Mouse (Mus musculus) urinary bladder, postnatal 25 days (tissue): ENCODE results near the gene Colgalt2.

Experiments
- DNase-seq: peaks from one replicate; pipeline ENCODE4 v3.0.0; 2022; ENCODE audit warnings: low spot score

The Colgalt2 gene

DNA sequence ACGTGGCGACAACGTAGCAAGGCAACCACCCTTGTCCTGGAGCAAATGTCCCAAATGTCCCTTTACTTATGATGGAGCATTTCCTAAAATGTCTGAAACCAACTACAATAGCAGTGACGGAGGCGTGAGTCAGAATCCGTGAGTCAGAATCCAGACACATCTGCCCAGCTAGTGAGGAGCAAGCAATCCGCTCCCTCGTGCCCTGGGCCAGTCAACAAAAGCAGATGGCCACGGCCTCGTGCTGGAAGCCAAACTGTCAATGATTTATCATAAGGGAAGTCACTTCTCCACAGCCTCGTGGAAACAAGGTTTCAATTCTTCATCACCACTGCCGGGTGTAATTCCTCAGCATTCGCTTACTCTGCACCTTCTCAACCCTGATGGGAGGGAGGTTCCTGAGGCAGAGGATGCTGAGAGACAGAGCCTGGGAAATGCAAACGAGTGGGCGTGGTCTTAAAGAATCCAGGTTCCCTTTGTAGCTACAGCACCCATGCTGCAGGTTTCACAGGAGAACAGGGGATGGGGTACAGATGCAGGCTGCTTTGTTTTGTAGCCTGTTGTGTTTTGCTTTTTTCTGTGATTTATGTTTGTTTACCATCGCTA, 136.9 kb downstream of the Colgalt2 start:
- no peak for DNase-seq

DNA sequence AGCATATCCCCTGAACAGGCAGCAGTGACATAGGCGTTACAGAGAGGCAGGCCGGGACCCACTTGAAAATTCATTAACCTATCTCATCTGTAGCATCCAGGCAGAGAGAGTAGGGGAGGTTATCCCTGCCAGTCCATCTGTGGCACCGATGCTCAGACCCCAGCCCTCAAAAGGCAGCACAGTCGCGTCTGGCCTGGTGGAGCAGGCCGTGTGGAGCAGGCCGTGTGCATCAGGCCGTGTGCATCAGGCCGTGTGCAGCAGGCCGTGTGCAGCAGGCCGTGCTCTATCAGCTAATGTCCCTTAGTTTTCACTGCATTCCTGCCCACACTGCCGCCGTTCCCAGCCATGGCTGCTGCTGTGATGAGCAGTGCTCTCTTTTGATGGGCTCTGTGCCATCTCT, 137.6 kb downstream of the Colgalt2 start:
- DNase-seq = no peak

DNA sequence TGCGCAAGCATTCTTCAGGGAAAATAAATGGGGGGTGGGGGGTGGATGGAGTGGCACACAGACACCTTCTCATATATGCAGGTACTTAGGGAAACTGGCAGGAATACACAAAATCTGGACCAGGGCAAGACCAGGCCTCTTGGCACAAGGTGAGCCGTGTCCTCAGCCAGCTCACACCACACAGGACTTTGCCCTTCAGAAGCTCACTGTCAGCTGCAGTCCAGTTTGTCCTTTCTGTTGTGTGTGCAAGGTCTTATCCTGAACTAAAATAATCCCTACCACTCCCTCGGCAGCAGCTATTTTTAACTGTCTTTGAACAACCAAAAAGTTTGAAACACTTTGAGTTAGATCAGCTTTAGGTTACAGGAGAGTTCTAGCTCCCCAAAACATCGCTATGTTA, 139.2 kb downstream of the Colgalt2 start:
- no peak for DNase-seq

DNA sequence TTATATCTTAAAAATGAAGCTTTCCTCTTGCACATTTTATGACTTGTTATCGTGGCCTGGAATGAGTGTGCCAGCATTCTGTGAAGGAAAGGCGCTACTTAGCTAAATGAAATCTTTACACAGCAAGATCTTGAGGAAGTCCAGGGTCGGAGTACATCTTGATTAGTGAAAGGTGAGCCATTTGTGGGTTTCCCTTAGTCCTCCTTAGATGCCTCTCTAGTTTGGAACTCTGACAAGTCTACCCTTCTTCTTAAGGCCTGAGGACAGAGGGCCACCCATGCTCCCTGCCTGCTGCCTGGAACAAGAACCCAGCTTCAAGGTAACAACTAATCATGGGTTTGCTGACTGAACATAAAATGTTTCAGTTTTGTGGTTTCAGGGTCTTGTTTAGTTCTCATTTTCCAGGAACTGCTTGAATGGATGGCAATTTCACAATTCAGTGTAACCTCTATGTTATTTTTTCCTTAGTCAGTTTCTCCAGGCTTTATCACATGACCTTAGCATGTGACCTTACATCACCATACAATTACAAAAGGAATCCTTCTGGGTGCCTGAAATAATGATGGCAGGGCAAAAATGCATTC, 140.8 kb downstream of the Colgalt2 start:
- DNase-seq = no peak

DNA sequence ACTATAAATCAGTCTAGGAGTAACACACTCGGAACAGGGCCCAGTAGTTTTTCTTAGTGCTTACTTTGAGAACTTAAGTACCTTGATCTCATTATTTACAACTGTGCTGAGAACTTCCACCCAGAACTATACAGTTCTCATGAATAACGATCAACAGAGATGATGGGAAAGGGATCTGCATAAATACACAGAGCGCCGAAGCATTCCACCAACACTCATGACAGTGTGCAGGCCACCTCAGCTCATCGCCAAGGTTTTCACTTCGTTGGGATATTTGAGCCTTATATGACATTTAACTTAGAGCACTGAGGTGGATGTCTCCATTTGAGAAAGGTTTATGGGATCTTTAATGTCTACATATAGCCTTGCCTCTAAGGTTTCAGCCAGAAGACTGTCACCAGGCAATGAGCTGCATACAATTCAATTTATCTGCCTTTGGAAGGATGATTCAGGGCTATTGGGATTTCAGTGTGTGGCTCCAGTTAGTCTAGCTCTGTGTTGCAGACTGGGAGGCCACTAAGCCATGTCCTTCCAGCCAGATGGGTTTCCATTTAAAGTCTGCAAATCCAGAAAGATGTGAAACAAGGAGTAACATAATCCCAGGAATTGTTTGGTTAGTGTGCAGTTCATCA, 143.2 kb downstream of the Colgalt2 start:
- DNase-seq = no peak

DNA sequence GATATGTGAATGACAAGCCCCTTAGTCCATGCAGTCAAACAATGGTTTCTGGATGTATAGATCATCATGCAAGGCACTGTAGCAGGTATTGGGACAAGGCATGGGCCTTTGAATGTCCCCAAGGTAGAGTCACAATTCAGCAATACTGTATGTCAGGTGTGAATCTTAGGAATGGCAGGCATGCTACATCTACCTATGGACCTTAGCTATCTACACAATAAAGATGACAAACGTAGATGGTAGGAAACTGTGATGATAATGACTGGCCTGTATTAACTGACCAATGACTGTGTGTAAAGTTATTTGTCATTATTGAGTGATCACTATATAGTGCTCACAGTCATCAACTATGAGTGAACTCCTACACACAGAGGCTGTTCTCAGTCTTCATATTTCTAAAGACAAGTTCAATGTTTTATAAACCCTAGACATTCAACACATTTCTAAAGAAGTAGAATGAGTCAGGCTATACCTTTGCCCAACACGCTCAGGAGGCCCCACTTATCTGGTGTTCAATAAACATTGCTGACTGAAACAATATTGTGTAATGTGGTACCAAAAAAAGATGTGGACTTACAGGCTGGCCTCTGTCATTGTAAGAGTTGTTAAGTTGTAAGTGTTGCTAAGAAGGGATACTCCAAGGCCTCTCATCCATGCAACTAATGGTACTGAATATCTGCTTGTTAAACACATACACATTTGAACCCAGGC, 144.0 kb downstream of the Colgalt2 start:
- DNase-seq = no peak

DNA sequence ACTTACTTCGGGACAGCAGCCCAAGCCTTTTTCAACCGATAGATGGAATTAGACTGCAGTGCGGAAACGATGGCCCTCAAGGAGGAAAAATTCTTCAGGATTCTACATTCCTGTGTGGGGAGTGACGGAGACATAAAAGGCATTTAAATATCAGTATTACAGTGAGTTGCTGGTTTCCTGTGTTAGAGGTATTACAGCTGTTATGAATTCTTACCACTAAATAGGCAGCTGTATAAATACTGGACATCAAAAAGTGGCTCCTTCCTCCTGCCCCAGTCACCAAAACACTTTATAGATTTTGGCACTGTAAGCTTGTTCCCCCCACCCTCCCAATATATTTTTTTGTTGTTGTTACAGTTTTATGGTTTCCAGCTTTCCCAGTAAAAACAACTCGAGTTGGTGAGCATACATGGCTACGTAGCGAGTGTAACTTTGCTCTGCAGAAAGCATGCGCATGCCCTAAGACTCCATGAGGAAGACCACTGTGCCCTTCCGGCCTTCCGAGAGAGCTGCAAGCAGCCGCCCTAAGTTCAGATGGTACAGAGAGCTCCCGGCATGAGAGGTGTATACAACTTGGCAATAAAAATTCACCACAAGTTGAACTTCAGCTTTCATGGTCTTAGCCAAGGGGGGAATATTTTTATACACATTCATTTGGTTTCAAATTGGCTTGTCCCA, 149.6 kb downstream of the Colgalt2 start:
- DNase-seq = no peak

DNA sequence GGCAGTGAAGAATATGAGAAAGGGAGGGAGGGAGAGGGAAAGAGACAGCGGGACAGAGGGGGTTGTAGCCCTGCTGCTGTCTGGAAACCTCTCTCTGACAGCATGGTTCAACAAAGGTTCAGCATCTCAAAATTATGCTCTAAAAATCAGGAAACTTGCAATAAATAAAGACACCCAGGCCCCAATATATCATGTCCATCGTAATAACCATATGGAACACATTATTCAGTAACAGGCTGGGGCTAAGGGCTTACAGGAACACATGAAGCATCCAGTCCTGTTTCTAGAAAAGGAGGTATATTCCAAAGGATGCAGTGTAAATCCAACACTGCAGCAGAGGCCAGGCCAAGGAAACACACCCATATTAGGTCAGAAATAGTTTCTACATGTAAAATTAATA, 150.9 kb downstream of the Colgalt2 start:
- no peak for DNase-seq

DNA sequence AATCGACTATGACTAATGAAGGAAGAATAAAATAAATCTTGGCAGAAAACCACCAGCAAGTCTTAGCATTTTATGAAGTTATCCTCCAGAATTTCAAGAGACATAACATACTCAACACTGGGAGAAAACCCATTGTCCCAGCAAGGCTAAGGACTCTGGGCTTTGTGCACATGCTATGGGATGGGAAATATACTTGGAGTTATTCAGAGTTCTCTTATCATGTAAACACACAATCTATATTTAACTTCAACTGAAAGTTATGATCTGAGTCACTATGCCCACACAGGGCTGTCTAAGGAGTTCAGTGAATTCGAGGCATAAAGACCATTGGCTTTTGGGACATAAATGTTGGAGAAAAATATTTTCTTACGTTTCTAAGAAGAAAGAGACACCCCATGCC, 151.3 kb downstream of the Colgalt2 start:
- no peak for DNase-seq

DNA sequence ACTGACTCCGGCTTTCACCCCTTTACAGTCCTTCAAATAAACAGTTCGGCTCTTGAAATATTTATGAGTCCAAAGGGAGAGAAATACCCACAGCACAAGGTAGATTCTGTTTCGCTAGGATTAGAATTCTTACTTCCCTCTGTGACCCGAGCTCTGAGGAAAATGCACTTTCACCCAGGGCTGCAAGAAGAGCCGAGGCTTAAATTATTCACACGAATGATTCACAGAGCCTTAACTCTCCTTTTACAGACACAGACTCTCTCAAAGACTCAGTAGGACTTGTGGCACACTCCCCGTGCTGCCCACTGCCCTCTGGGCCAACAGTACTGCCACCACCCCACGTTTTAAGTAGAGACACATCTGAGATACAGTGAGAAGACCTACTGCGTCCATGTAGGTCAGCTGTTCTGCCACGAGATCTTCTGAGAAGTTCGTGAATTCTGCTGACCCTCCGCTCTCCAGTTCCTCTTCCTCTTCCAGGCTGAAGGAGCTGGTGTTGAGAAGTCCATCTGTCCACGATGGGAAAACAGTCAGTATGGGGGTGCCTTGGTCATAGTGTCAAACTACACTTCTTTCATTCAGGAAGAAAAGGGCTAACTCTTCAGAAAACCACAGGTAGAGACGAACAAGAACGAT, 154.4 kb downstream of the Colgalt2 start:
- no peak for DNase-seq

DNA sequence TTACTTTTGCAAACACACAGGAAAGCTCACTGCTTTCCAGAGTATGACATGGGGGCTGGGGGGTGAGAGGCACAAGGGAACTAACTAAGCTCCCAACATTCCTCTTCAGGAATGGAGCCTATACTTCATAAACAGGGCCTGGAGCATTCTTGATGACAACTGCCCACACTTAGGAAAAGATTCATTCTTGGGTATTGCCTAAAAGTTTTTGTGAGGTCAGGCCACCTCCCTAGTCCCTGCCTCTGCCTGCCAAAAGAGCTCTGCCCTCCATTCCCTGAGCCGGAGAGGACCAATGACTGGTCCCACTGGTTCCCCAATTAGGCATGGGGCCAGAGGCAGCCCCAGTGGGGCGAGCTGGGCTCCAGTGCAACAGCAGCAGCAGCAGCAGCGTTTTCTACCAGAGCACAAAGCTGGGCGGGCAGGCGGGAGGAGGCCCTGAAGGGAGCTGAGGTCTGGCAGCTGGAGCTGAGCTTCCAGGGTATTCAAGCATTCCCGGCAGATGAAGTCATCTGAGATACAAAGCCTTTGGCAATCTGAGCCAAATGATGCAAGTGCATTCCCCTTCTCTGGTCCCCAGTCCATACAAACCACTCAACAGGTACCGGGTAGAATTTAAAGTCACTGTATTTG, 156.4 kb downstream of the Colgalt2 start:
- DNase-seq = peak; percentile 44

DNA sequence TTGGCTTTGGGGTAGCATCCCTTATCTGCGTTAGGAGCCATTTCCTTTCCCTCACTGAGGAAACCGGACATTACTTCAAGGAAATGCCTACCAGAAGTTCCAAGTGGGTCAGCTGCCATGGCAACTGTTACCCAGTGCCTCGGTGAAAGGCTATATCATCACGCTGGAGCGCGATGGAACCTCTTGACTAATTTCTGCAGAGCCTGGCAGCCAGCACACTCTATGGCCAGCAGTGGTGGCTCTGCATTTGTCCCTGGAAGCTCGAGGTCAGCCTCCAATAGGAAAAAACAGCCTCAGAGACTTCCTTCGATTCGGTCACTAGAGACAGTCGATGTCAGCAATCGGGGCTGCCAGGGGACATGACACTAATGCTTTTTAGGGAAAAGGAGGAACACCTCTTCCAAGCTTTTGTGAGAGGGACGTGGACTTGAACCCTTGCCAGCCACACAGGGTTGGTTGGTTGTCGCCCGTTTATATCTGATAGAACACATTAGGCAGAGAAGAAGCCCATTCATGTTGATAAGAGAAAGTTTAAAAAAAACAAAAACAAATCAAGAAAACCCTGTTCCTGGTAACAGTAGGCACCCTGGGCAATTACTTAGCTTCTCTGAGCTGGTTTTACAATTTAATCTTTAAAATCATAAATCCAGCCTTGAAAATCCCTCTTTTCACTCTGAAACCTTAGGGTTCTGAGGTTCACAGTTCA, 157.1 kb downstream of the Colgalt2 start:
- no peak for DNase-seq
